Mouse (Mus musculus): ENCODE results near the gene Cep19. TPM values are rescaled to one million over a fixed set of nuclear protein-coding genes. Genes with fewer than 3 reads are reported as not detected.

Cep19 gene
- polyA plus RNA-seq, 1 experiment from 2014 or later, result 46.5 TPM

Other genes with a start within 250 kb of the Cep19 start
- 0.07 TPM in 1 of 2 replicates, not detected in the other for gene Meltf, start 221.0 kb upstream of the Cep19 start, polyA plus RNA-seq (2014; fragmentation: Nextera tagmentation; extraction: Ambion mirVana)
- gene Pigz, start 165.9 kb upstream of the Cep19 start, polyA plus RNA-seq (2014; fragmentation: Nextera tagmentation; extraction: Ambion mirVana), result 0.41 and 0.56 TPM in 2 replicates
- gene 0610012G03Rik, start 151.3 kb upstream of the Cep19 start, polyA plus RNA-seq (2014; fragmentation: Nextera tagmentation; extraction: Ambion mirVana), result 86.6 and 90.6 TPM in 2 replicates
- gene Ncbp2, start 151.3 kb upstream of the Cep19 start, polyA plus RNA-seq (2014; fragmentation: Nextera tagmentation; extraction: Ambion mirVana), result 173 TPM in 2 replicates
- 10.0 and 10.9 TPM in 2 replicates for gene Senp5, start 96.5 kb upstream of the Cep19 start, polyA plus RNA-seq (2014; fragmentation: Nextera tagmentation; extraction: Ambion mirVana)
- gene Pak2, start 20.5 kb upstream of the Cep19 start, polyA plus RNA-seq (2014; fragmentation: Nextera tagmentation; extraction: Ambion mirVana), result 41.6 and 42.6 TPM in 2 replicates
- 168 TPM in 2 replicates for gene Pigx, start 60 bp upstream of the Cep19 start, polyA plus RNA-seq (2014; fragmentation: Nextera tagmentation; extraction: Ambion mirVana)
- gene Nrros, start 65.8 kb downstream of the Cep19 start, polyA plus RNA-seq (2014; fragmentation: Nextera tagmentation; extraction: Ambion mirVana), result 9.5 and 10.3 TPM in 2 replicates
- not detected in 2 replicates for gene Bex6, start 80.0 kb downstream of the Cep19 start, polyA plus RNA-seq (2014; fragmentation: Nextera tagmentation; extraction: Ambion mirVana)
- 18.8 and 24.2 TPM in 2 replicates for gene Fbxo45, start 147.4 kb downstream of the Cep19 start, polyA plus RNA-seq (2014; fragmentation: Nextera tagmentation; extraction: Ambion mirVana)
- gene Wdr53, start 147.4 kb downstream of the Cep19 start, polyA plus RNA-seq (2014; fragmentation: Nextera tagmentation; extraction: Ambion mirVana), result 21.1 and 21.2 TPM in 2 replicates
- not detected in 2 replicates for gene Smco1, start 171.7 kb downstream of the Cep19 start, polyA plus RNA-seq (2014; fragmentation: Nextera tagmentation; extraction: Ambion mirVana)
- 25.4 and 26.0 TPM in 2 replicates for gene Rnf168, start 177.7 kb downstream of the Cep19 start, polyA plus RNA-seq (2014; fragmentation: Nextera tagmentation; extraction: Ambion mirVana)
- 25.1 and 30.6 TPM in 2 replicates for gene Ubxn7, start 232.5 kb downstream of the Cep19 start, polyA plus RNA-seq (2014; fragmentation: Nextera tagmentation; extraction: Ambion mirVana)

All from embryonic facial prominence, embryonic 11.5 days (tissue).